Mouse (Mus musculus): ENCODE measurements around the gene Fam102b.

Fam102b gene

DNA sequence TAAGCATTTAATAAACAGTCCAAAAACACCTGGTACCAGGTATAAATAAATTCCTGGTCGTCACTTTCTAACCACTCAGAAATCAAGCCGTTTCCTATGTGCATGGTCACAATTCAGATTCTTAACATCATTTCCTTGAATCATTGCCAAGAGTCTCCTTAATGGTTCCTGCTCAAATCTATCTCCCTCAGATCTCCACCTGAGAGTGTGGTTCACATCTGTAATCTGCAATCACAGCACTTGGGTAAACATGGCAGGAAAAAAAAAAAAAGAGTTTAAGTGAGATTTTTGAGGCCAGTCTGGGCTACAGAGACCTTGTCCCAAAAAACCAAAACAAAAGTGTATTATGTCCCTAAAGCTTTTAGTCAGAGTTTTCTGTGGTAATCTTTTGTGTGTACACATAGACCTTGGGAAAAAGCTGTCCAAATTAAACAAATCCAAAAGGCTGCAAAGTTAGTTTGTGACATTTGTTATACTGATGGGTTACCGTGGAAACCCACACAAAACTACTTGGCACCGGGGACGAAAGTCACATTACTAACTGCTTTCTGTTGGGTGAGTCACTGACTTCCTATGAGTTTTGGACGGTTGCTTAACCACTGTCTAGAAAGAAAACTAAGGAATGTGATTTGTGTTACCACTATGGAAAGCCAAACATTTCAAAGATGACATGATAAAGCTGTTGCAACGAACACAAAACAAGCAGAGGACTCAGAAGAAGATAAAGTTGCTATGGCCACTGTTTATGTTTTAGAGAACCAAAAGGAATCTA lies 16.7 kb downstream of the Fam102b start:
- no peak for DNase-seq

DNA sequence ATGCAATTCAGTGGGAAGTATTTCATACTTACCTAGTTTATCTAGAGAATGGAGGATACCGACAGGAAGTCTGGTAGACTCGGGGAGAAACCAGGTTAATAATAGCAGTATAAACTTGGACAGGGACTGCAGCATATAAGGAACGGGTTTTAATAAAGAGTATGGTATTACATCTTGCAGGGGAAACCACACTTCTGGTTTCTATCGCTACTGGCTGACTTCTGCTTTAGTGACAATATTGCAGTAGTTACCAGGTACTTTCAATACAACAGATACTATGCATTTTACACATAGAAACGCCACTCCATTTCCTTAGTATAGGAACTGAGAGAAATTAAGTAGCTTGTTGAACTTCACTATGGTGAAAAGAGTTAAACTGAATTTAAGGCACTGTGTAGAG lies 19.2 kb downstream of the Fam102b start:
- no peak for DNase-seq

DNA sequence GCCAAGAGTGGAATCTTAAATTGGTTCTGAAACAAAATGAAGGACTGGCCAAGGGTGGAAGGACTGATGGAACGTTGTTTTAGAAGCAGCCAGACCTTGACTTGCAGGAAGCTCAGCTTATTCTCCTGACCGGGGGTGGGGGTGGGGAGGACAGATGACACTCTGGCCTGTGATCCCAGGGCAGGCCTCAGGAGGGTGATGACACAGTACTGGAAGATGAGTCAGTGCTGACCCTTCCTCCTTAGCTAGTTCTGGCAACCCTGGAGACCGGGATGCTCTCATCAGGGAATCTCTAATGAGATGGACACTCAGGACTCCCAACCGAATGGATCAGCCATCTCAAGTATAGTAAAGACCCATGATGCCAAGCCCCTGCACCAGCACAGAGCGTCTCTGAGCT lies 21.6 kb downstream of the Fam102b start:
- no peak for DNase-seq

DNA sequence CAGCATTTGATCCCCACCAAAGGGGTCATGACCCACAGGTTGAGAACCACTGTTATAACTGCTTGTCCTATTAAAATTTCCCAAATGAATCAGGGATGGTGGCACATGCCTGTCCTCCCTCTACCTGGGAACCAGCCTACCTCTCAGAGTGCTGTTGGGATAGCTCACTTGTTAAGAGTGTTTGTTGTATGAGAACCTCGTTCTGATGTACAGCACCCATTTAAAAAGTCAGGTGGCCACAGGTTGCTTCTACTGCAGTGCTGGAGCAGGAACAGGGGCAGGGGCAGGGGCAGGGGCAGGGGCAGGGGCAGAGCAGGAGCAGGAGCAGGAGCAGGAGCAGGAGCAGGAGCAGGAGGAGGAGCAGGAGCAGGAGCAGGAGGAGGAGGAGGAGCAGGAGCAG lies 28.2 kb downstream of the Fam102b start:
- DNase-seq, result no peak

DNA sequence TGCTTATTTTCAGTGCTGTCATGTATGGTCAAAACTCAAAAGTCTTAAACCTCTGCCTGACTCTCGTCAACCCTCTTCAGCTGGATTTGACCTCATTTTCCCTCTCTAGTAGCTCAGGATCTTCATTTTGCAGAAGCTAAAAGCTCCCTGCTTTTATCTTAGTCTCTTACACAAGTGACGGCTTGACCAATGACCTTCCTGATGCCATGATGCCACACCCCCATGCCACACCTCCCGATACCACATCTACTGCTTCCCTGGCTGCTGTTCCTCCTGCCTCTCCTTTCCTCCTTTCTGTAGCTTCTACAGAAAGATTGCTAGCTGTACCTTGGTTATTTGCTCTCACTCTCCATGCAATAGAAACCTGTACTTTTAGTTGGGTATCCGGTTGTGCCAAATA lies 29.6 kb downstream of the Fam102b start:
- DNase-seq, result no peak

DNA sequence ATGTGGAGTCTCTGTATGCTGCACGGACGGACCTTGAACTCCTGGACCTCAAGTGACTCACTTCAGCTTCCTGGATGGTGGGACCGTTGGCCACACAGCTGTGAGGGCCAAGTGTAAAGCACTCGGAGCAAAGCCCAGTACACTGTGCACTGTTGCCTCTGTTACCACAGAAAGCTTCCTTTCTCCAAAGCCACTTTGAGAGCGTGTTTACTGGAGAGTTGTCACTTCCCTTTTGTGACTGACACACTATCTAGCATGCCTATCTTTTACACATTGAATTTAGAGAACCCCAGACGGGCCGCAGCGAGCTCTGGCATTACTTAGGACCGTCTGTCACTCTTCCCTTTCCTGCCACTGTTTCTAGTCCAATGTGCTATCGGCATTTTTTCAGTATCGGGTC lies 30.1 kb downstream of the Fam102b start:
- no peak for DNase-seq

DNA sequence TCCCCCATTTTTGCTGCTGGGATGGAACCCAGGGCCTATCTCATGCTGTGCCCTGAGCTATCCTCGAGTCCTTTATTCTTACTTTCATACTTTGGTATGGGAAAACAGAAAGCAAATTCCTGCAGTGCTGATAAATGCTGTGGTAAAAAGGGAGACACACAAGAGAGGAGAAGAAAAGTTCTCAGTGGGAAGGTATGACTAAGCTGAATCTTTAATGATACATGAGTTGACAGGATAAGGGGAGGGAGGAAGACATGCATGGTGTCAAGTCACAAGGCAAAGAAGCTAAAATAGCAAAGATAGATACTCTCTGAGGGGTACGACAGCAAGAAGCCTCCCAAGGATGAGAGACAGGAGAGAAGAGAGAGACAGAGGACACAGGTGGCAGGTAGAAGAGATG lies 32.0 kb downstream of the Fam102b start:
- DNase-seq, result no peak

DNA sequence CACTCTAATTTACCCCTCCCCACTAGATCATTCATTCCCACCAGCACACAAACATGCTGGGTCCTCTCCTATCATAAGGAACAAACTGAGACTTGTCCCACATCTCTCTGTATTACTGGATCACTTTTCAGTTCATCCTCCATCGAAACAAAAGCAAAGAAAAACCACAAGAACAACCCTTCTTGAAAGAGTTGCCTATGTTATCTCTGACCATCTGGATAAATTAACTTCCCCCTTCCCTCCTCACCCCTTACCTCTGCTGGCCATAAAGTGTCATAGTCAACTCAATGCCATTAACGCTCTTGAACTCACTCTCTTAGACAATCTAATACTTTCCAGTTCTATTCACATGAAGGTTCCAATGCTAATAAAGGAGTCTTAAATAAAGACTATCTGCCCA lies 32.9 kb downstream of the Fam102b start:
- DNase-seq, result no peak

DNA sequence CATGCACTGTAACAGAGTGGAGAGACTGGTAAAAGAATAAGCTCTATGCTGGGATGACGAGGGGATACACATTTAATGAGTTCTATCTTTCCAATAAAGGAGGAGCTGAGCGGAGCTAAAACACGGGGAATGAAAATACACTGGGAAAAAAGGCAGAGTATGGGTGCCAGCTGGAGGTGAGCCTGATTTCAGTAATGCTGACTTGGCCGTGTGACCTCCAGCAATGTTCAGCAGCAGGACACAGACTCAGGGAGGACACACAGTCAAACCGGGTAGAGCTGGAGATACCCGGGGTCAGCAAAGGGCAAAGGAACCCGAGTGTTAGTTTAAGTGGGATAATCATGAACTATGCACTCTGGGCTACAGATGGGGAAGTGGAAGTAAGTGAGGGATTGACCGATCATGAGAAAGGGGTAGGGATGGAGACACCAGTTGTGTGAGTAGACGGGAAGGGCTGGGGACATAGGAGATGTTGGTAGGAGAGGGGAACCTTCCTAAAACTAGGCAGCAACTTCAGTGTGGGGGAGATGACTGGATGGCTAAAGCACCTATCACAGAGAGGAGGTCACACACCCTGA lies 37.3 kb downstream of the Fam102b start:
- DNase-seq, result no peak

DNA sequence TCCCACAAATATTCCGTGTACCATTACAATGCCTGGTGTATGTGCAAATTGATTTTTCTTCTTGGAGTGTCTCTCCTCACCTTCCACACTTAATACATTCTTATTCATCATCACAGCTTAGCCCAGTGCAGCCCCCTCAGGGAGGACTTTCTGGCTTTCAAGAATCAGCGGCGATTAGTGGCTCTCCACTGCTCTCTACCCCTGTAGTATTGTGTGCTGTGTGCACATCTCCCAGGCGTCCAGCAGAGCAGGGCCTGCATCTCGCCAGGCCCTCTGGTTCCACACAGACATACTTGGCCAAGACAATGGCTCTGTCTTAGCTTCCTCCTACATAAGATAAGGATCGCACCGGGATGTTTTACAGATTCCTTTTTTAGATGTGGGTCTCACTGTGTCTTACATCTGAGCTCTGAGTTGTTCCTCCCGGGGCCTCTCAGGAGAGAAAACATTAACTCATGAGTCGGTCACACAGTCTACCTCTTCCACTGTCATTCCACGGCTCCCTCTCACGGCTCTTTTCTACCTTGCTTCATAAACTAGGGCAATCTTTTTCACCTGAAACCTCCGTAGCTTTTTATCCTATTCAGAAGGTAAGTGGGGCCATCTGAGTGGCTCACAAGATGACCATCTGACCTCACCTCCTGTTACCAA lies 40.3 kb downstream of the Fam102b start:
- DNase-seq, result no peak

DNA sequence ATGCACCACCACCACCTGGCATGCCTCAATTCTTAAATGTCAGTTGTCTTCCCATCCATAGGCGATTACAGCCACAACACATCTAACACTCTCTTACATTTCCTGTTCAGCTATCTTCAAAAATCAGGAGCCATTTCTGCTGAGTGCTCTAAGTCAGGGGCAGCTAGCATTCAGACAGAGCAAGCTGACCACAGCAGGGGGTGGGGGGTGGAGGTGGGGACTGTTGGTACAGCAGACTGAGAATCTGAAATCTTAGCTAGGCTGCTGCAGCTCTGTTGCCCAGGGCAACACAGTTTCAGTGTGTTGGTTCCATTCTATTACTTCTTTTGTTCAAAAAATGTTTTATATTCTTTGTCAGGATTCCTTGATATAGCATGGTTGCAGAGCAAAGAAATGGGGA lies 40.9 kb downstream of the Fam102b start:
- DNase-seq, result no peak

DNA sequence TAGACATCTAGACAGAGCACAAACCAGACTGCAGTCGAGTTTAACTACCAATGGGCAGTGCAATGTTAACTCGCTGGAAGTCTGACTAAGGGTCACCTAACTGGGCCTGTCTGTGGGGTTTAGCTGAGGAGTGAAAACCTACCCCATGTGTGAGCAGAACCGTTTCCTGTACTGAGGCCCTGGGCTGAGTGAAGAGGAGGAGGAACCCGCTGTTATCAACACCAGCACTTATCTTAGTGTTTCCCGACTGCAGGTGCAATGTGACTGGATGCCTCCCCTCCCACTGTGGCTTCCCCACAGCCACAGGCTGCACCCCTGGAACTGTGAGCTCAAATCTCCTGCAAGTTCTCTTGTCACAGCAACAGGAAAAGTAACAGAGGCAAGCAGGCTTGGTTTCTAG lies 43.4 kb downstream of the Fam102b start:
- no peak for DNase-seq

DNA sequence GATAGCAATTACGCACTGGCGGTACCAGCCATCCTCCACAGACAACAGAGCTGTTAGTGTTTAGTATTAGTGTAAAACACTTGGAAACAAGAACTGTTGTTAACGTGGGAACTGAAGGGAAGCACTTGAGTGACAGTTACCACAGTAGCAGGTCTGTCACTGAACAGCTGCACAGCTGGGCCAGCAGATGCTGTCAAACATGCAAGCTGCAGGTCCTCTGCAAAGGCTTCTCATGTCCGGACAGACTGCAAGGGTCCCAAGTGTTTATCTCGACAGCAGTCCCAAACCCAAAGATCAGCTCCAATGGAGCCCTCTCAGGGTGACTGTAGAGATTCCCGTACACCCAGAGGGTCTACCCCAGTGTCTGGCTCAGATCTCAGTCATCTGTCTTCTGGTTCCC lies 45.5 kb downstream of the Fam102b start:
- DNase-seq, result no peak

DNA sequence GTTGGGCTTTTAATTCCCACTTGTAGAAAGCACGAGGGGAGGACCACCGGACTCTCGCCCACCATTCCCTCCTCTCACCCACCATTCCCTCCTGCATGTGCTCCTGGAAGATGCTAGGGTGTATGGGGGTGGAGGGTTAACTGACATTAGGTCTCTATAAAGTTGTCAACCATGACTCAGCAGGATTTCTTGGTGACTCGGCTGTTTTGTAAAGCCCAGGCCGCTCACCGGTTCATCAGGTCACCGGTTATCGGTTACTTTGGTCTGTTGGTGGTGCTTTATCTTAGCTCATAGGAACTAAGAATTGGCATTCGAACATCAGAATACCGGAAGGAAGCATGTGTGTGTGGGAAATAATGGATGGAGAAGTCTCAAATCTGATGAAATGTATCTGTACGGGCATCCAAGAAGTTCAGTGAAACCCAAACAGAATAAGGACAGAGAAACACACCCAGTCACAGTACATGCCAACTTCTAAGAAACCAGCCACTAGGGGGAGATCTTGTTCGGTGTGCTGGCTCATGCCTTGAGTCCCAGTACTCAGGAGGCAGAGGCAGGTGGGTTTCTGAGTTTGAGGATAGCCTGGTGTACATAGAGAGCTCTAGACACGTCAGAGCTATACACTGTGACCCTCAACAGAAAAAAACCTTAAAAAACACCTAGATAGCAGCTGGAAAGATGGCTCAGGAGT lies 49.9 kb downstream of the Fam102b start:
- no peak for DNase-seq

DNA sequence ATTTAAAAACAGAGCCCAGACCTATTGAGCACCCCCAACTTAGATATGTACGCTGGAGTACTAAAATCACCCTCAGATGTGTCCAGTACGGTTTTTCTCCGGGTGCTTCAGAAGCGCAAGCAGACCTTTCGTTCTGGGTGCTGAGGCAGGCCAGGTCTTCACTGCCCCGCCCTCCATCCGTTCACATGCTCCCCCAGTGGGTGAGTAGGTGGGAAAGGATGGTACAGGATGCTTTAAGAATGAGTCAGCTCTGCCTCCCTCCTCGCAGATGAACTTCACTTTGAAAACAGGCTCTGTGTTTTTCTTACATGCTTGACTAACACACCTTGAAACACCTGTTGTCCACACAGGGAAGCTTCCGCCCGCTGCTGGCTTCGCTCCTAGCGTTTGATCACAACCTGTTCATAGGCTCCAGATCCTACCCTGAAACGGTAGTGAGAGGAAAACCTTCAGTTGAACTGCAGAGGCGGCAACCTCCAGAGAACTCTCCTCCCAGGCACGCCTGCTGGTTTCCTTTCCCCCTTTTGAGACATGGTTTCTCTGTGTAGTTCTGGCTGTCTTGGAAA lies 52.4 kb downstream of the Fam102b start:
- DNase-seq, result peak; percentile 21 to 42

DNA sequence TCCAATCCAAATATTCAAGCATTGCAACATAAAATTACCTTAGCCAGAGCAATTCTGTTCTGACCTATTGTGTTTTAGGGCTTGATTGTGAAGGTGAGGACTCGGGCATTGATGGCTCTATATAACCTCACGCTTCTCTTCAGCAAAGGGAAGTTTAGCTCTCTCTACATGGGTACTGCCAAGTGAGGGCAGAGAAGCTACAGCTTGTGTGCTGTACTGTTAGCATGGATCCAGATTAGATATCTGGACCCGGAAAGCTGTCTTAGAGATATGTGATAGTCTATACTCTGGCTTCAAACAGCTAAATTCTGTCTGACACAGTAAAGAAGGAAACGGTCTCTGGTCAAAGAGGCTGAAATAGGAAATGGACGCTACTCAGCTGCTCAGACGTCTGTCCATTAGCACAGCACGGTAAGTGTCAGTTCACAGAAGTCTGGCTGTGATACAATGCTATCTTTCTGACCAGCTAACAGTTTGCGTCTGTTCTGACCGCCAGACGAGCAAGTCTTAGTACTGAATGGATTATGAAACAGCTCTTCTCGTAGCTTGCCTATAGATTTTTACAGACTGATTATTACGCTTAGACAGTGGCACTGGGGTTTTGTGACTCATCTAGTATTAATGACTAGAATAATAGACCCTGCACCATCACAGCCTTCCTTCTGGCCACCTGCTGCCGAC lies 53.3 kb downstream of the Fam102b start:
- no peak for DNase-seq

DNA sequence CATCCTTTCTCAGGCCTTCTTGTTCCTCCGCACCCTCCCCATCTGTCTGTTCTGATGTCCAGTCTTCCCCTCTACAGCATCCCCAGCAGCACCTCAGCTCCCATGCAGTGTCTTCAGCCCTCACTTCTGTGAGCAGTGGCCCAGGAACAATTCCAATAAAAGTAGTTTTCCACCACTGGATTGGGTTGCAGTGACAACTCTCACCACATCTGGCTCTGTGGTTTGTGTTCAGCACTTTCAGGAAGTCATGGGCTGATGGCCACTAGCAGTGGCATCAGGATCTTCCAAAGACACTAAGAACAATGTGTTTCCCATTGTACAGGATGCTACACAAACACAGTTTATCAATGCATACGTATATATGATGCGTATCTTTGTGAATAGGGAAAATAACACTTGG lies 61.4 kb downstream of the Fam102b start:
- DNase-seq, result no peak

DNA sequence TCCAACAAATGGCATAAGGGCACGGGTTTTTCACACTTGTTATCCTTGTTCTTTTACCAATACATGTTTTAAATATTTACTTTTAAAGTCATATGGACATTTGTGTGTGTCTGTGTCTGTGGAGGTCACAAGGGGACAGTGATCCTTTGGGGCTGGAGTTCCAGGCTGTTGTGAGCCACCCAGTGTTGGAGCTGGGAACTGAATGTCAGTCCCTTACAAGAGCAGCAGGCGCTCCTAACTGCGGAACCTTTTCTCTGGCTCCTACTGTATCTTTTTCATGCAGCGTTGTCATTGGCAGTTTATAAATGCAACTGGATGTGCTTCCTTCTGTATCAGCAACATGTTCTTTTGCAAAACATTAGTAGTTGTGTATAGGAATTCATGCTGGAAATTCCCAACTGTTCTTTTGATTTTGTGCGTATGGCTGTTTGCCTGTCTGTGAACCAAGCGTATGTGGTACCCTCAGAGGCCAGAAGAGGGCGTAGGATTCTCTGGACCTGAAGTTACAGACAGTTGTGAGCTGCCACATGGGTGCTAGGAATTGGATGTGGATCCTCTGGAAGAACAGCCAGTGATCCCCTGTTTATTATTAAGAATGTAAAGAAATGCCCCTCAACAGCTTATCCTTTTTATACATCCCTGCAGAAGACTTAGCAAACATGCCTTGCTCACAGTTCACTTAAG lies 62.9 kb downstream of the Fam102b start:
- DNase-seq, result peak; percentile 20 to 26

DNA sequence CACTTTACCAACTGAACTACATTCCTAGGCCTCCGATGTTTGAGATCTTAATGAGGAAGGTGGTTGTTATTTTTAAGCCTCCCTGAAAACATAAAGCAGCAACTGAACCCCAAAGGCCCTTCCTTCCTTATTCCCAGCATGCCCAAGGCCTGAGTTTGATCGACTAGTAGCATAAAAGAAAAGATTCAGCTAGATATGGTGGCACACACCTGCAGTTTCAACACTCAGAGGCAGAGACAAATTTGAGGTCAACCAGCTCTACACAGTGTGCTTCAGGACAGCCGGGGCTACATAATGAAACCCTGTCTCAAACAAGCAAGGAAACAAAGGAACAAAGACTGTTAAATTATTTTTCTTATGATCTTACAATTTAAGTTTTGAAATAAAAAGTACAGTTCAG lies 63.6 kb downstream of the Fam102b start:
- DNase-seq, result no peak

DNA sequence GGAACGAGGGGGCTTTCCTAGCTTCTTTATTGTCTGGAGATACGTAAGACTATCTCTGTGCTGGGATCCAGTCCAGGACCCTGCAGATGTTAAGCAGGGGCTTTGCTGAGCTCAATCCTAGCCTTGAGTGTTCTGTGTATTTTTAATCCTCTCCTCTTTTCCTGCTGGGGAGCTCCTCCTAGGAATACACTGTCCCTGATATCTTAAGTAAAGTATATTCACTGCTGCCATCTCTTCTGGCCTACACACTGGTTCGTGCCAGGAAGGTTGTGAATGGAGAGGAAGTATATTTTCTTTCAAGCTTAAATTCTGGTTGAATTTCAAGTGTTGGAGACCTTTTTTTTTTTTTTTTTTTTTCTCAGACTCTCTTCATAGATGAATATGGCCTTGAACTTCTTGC lies 64.1 kb downstream of the Fam102b start:
- no peak for DNase-seq

DNA sequence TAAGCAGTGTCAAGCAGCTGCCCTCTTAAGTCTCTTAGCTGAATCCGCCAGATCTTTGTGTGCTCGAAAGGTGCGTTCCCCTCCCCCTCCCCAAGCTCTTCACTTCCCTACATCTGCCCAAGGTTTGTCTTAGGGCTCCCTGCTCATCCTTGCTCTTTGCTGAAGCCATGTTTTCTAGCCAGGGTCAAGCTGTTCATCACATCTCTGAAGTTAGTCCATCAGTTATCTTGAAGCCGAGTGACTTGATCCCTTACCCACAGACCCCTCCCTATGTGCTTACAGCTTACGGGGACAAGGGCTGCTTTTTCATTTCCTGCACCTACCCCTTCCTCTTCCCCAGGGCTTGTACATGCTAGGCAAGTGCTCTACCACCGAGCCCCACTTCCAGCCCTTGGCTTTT lies 65.8 kb downstream of the Fam102b start:
- no peak for DNase-seq

DNA sequence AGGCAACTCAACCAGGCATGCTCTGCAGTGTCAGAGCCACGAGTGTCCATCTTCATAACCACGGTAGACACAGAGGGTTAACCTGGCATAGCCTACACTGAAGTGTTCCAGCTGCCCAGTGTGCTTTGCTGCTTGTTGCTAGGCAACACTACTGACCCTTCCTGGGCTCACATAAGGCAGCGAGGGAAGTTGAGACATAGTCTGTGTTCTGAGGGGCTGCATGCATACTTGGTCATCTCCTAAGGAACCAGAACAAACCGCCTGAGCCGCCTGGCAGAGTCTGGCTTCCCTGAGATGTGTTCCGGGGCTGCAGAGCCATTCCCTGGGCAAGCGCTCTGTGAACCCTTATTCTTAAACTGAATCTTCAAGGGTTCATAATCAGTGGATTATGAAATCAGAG lies 66.2 kb downstream of the Fam102b start:
- DNase-seq, result peak in 1 of 2 experiments; percentile 22

Data from cerebellum, adult 18-20 months (tissue).